Mouse (Mus musculus) intestine, postnatal 0 days (tissue): ENCODE measurements around the gene Mroh7. TPM values are rescaled to one million over a fixed set of nuclear protein-coding genes. Genes with fewer than 3 reads are reported as not detected.
"Not testable (repeated sequence)": the region's sequence is repeated elsewhere in the genome, so short reads cannot be mapped to it uniquely, and the experiment has no call there.

Experiments used
- ATAC-seq: fragments of 200-750 bp; cut with Nextera tagmentation; 2 replicates; pipeline ENCODE4 v1.8.0; 2017; ENCODE audit warnings: mild to moderate bottlenecking, moderate TSS enrichment, moderate library complexity
- H3K27ac ChIP-seq: fragments of 300-500 bp; sonication (generic); 2 replicates; pipeline ENCODE4 v1.5.1; 2014; ENCODE audit warnings: mild to moderate bottlenecking, low read depth, low read length, moderate library complexity
- H3K27me3 ChIP-seq: fragments of 300-500 bp; sonication (generic); replicated peaks from 2 replicates; pipeline ENCODE4 v1.6.1; 2014; ENCODE audit warnings: low read length, mixed read lengths; ENCODE audit not compliant: control insufficient read depth, insufficient read depth
- H3K36me3 ChIP-seq: fragments of 300-500 bp; sonication (generic); 2 replicates; pipeline ENCODE4 v1.6.1; 2014; ENCODE audit warnings: mild to moderate bottlenecking, moderate library complexity; ENCODE audit not compliant: control insufficient read depth, insufficient read depth
- H3K4me1 ChIP-seq: fragments of 300-500 bp; sonication (generic); replicated peaks from 2 replicates; pipeline ENCODE4 v1.6.1; 2014; ENCODE audit warnings: antibody characterized with exemption, low read length, mixed read lengths; ENCODE audit not compliant: control insufficient read depth, insufficient read depth
- H3K4me2 ChIP-seq: fragments of 300-500 bp; sonication (generic); replicated peaks from 2 replicates; pipeline ENCODE4 v1.6.1; 2014; ENCODE audit warnings: low read depth, mild to moderate bottlenecking, moderate library complexity
- H3K4me3 ChIP-seq: fragments of 300-500 bp; sonication (generic); 2 replicates; pipeline ENCODE4 v1.5.1; 2014; ENCODE audit warnings: low read depth, low read length
- H3K9ac ChIP-seq: fragments of 300-500 bp; sonication (generic); 2 replicates; pipeline ENCODE4 v1.6.1; 2014; ENCODE audit warnings: mild to moderate bottlenecking, low read depth, low read length
- H3K9me3 ChIP-seq: fragments of 300-500 bp; sonication (generic); 2 replicates; pipeline ENCODE4 v1.6.1; 2016; ENCODE audit warnings: mixed run types; ENCODE audit not compliant: control insufficient read depth
- CTCF ChIP-seq: sonication (generic); IDR thresholded peaks from 2 replicates; pipeline ENCODE4 v1.5.1; 2016; ENCODE audit warnings: low read depth, mild to moderate bottlenecking, control low read depth, antibody characterized with exemption, moderate library complexity
- WGBS: fragments of 180-500 bp; shearing (Covaris S2); extraction: QIAGEN DNeasy Blood & Tissue Kit; methylation state at CpG from one replicate; pipeline ENCODE4 v1.1.7; 2014; 5-methylcytosine and 5-hydroxymethylcytosine counted together
- polyA plus RNA-seq: library from polyadenylated mRNA; unstranded; fragments of >200 nt; fragmentation: Nextera tagmentation; extraction: Ambion mirVana; gene quantifications from 2 replicates; pipeline ENCODE4 v1.2.1, GENCODE M21; 2015

Gene Mroh7
- 0.33 TPM in 2 replicates for polyA plus RNA-seq

GRCm38 (mm10) chr4:106730814-106731213, at the start of gene Mroh7:
Mroh7 (minus strand) TSS chr4:106730925.
- H3K4me1 ChIP-seq = no peaks in the 10 kb centered on the region
- no peaks in the 10 kb centered on the region for H3K36me3 ChIP-seq
- peak; percentile 31; the same call in 1 of the 2 replicates for TF ChIP-seq CTCF
- ATAC-seq = no peak
- H3K4me3 ChIP-seq = no peak within 1 kb of the TSS
- no peaks in the 10 kb centered on the region for H3K27me3 ChIP-seq
- H3K27ac ChIP-seq = no peak within 1 kb of the TSS
- no peak within 1 kb of the TSS for H3K4me2 ChIP-seq
- no peak within 1 kb of the TSS for H3K9ac ChIP-seq
- no peaks in the 10 kb centered on the region for H3K9me3 ChIP-seq
- 40% methylated on average over 7 of the region's 7 CpGs for WGBS

- 43% methylated on average over 3 of the region's 3 CpGs for WGBS
- no peak for TF ChIP-seq CTCF
- ATAC-seq = no peak
Measured at GRCm38 (mm10) chr4:106780045-106780444, 49.3 kb upstream of the Mroh7 start.

GRCm38 (mm10) chr4:106778116-106778788, 47.5 kb upstream of the Mroh7 start:
- Histone ChIP-seq H3K27ac (peak overlapping the region; percentile 52), H3K36me3 (peaks cover 4% of the 10 kb centered on the region; the same call in 1 of the 2 replicates), H3K27me3 (no peaks in the 10 kb centered on the region), H3K4me2 (no peak overlapping the region), H3K9ac (no peak overlapping the region), H3K4me1 (0 out of 2 replicates have a peak, but pooled peaks cover 7% of the 10 kb centered on the region), H3K9me3 (no peaks in the 10 kb centered on the region), H3K4me3 (no peak overlapping the region)
- TF ChIP-seq CTCF = peak; percentile 70
- 46% methylated on average over 5 of the region's 5 CpGs for WGBS
- ATAC-seq = peak; percentile 97

More at GRCm38 (mm10) chr4:106780045-106780444, 49.3 kb upstream of the Mroh7 start:
- H3K4me2 ChIP-seq = no peak overlapping the region
- H3K36me3 ChIP-seq = peaks cover 10% of the 10 kb centered on the region; the same call in 1 of the 2 replicates
- H3K4me1 ChIP-seq = 0 out of 2 replicates have a peak, but pooled peaks cover 5% of the 10 kb centered on the region
- H3K9me3 ChIP-seq = no peaks in the 10 kb centered on the region
- no peaks in the 10 kb centered on the region for H3K27me3 ChIP-seq
- no peak overlapping the region for H3K27ac ChIP-seq
- H3K4me3 ChIP-seq = no peak overlapping the region
- H3K9ac ChIP-seq = no peak overlapping the region

GRCm38 (mm10) chr4:106776998-106777397, 46.3 kb upstream of the Mroh7 start:
- Histone ChIP-seq H3K36me3 (peaks cover 4% of the 10 kb centered on the region; the same call in 1 of the 2 replicates), H3K4me2 (no peak overlapping the region), H3K27ac (no peak overlapping the region), H3K9me3 (no peaks in the 10 kb centered on the region), H3K4me1 (0 out of 2 replicates have a peak, but pooled peaks cover 12% of the 10 kb centered on the region), H3K4me3 (no peak overlapping the region), H3K9ac (no peak overlapping the region), H3K27me3 (no peaks in the 10 kb centered on the region)
- no peak for ATAC-seq
- WGBS = 48% methylated on average over 3 of the region's 3 CpGs
- no peak for TF ChIP-seq CTCF

- TF ChIP-seq CTCF = peak; percentile 38
- 0 out of 2 replicates have a peak, but pooled peaks cover 12% of the 10 kb centered on the region for H3K4me1 ChIP-seq
Measured at GRCm38 (mm10) chr4:106775767-106776166, 45.0 kb upstream of the Mroh7 start.

GRCm38 (mm10) chr4:106772558-106772957, 41.8 kb upstream of the Mroh7 start:
- 0 out of 2 replicates have a peak, but pooled peaks cover 7% of the 10 kb centered on the region for H3K4me1 ChIP-seq
- no peak overlapping the region for H3K27ac ChIP-seq
- WGBS = 66% methylated on average over 1 of the region's 1 CpGs
- no peak for TF ChIP-seq CTCF
- H3K27me3 ChIP-seq = no peaks in the 10 kb centered on the region
- H3K4me3 ChIP-seq = no peak overlapping the region
- H3K36me3 ChIP-seq = peaks cover 19% of the 10 kb centered on the region; the same call in 1 of the 2 replicates
- ATAC-seq = peak; percentile 77
- no peaks in the 10 kb centered on the region for H3K9me3 ChIP-seq
- no peak overlapping the region for H3K9ac ChIP-seq
- H3K4me2 ChIP-seq = no peak overlapping the region

More at GRCm38 (mm10) chr4:106775767-106776166, 45.0 kb upstream of the Mroh7 start:
- H3K9me3 ChIP-seq, H3K4me3 ChIP-seq, H3K36me3 ChIP-seq, H3K27me3 ChIP-seq, ATAC-seq, H3K4me2 ChIP-seq, H3K27ac ChIP-seq, H3K9ac ChIP-seq: not testable (repeated sequence)
- WGBS = 84% methylated on average over 6 of the region's 6 CpGs
